Mouse (Mus musculus): ENCODE measurements around the gene Mfsd14a.

Gene Mfsd14a

DNA sequence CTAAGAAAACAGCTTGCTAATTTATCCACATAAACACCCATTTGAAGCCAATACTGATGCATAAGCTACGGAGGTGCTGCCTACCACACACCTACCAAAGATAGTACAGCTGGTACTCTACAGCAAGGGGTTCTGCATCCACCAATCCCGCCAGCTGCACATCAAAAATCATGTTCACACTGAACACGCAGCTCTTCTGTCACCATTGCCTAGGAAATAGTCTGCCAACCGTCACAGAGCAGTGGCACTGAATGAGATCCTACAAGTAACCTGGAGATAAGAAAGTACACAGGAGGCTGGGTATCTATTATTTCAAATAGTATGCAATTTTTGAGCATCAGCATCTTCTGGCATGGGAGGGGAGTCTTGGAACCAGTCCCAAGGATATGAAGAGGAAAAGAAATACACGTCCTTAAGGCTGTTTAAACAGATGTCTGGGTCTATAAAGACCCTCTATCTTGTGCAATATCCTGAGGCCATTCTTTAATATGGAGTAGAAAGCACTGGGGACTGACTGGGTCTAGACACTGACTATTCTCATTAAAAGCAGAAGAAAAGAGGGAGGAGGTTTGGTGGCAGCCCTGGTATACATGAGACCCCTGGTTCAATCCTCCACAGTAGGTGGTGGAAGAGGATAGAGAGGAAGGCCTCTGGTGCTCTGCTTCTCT lies 9.1 kb downstream of the Mfsd14a start:
- peak in 1 of 2 experiments; percentile 20 for DNase-seq (ENCODE audit: low spot score in 2 of 2)

DNA sequence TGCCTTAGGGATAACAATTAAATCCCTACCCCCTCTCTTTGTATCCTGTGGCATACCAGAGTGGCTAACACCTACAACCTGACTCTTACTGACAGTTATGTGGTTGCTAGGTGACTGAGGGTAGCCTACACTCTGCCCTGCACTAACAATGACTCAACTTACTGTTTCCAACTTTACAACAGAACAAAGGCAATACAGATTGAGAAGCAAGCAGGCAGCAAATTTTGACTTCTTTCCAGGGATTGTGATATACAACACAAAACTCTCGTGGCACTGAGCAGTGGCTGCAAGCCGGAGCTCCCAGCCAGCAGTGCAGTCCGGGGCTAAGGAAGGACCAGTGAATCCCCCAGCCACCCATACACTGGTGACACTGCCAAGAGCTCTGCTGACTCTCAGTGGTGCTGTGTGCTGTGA lies 10.4 kb downstream of the Mfsd14a start:
- peak in 1 of 2 experiments; percentile 22 for DNase-seq (ENCODE audit: low spot score in 2 of 2)

DNA sequence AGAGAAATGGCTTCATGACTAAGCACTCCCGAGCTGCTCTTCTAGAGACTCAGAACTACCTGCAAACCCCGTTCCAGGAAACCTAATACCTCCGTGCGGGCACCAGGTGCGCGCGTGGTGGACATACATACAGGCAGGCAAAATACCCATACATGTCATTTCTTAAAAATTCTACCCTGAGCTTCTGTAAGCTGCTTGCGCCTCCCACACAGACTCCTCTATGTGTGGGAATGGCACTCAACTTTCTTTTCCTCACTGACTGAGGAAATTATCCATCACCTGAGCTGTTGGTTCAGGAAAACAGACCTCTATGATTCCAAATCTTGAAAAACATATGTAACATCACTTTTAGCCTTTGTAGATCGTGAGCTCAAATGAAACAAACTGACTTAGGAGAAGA lies 11.8 kb downstream of the Mfsd14a start:
- DNase-seq (ENCODE audit: low spot score in 2 of 2): peak in 1 of 2 experiments; percentile 20

DNA sequence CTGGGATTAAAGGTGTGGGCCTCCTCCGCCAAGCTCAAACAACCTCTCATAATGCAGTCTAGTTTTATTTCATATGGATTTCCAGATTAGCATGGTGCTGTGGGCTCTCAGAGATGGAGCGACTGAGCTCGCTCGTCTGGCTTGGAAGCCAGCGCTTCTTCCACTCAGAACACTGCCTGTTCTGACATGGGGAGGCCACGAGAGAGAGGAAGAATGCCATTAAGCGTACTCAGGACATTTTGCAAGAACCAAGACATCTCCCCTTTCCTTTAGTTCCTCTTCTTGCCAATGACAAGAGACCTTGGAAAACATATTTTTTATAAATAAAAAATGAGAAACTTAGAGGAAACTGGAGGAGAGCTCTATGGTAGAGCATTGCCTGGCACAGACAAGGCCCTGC lies 13.7 kb downstream of the Mfsd14a start:
- no peak for DNase-seq (ENCODE audit: low spot score in 2 of 2)

DNA sequence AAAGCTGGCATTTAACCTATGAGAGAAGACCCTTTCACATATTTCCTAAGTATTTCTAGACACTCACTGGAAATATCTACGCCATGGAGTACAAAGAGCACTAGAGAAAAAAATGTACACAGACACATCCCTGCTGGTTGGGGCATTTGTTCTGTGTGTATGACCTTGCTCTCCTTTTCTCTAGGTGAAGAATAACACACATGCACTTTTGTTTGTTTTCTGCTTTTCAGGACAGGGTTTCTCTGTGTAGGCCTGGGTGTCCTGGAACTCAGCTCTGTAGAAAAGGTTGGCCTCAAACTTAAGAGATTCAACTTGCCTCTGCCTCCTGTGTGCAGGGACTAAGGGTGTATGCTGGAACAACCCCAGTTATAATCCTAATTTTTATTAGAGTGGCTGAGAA lies 16.1 kb downstream of the Mfsd14a start:
- DNase-seq (ENCODE audit: low spot score in 2 of 2): no peak

DNA sequence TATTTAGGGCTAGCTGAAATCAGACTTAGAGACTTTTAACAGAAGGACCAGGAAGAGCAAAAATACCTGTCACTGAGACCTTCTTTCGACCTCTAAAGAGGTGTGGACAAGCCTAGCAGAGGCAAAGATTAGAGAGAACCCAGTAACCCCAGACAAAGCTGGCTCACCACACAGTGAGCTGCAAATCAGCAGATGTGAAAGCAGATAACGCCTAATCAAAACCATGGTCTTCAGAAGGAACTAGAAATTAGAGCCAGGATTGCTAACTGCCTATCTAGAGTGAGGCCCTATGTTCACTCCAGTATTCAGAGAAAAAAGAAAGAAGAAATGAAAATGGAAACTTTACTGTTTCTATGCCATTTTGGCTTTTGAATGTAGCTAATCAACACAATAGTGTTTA lies 20.1 kb downstream of the Mfsd14a start:
- no peak for DNase-seq (ENCODE audit: low spot score in 2 of 2)

DNA sequence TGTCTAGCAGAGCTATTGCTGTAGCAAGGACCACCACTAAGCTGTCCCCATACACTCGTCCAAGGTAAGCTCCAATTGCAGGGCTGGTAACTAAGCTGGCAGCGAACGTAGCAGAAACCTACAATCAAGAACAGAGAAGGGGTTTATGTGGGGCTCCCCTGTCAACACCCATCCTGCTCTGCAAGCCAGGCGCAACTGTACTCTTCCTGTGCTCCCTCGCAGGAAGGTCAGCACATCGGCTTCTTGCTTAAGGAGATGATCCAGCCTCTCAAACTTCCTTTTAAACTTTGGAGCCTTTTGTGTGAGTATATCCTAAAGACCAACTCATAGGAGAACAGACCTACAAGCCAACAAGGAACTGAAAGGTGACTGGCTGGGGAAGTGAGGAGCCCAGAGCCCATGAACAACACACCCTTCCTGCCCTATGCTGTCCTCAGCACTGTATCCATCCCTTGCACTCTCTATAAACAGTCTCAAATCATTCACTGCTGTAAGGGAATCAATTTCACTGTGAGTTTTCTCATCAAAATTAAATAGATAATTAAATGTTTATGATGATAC lies 20.6 kb downstream of the Mfsd14a start:
- DNase-seq (ENCODE audit: low spot score in 2 of 2): no peak

DNA sequence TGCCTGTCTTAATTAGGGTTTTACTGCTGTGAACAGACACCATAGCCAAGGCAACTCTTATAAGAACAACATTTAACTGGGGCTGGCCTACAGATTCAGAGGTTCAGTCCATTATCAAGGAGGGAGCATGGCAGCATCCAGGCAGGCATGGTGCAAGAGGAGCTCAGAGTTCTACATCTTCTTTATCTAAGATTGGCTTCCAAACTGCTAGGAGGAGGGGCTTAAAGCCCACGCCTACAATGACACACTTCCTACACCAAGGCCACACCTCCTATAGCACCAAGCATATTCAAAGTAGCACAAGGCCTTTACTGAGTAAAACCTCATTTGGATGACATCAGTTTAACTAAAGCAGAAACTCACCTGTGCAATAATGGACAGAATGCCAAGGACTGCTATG lies 22.5 kb downstream of the Mfsd14a start:
- no peak for DNase-seq (ENCODE audit: low spot score in 2 of 2)

DNA sequence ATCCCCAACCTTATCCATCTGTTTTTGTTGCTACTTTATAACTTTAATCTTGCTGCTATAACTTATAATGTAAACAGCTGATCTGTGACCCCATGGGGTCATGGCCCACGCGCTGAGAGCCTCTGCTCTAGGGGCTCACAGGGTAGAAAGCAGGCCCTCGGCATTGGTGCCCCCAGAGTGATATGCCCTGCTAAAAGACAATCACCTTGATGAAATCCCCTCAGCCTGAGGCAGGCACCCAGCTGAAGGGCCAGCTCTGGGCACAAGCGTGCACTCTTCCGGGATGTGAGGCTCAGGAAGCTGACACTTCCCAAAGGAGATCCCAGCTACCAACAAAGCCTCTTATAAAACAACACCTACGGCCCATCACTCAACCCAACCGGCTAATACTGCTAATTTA lies 23.9 kb downstream of the Mfsd14a start:
- DNase-seq (ENCODE audit: low spot score in 2 of 2): no peak

DNA sequence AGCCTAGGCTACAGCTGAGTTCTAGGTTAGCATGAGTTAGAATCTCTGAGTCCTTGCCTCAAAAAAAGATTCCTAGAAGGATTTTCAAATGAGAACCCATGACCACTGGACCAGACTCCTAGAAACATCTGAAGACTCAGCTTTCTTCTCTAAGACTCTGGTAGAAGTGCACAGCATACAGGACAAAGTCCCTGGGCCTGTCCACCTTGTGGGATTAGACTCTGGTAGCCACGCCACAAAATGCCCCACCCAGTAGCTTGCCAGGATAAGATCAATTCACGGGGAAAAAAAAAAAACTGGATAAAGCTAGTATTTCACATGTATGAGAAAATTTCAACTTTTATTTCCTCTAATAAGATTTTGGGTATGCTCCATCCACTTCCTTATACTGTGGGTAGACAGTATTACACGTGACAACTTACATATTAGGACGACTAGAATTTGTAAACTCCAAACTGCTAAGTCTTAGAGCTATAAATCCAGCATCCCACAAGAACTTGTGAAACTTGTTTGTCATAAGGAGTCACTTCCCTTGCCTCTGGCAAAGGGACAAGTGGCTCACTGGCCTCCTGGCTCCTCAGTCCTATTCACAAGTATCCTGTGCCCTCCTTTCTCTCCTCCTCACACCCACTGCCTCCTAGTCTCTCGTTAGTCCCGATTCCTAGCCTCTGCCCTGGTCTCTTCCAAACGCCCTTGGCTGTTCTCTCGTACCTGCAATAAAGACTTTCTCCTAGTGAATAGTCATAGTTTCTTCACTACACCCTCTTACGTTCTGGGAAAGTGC lies 24.6 kb downstream of the Mfsd14a start:
- no peak for DNase-seq (ENCODE audit: low spot score in 2 of 2)

DNA sequence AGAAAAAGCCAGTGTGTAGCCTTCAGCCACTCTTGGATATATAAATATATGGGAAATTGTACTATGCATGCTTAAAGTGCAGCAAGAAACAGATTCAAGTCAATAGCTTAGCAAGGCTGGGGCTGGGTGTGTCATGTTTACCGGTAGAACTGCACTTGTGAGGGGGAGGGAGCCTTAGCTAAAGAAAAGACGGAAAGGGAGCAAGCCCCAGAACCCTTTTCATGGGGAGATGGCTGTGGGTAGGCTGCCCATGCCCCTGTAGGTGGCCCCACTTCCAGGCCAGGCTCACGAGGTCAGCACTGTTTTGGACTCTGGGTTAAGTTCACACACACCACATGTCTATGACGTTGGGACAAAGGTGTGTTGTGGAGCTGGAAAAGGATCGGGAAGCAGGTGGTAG lies 26.7 kb downstream of the Mfsd14a start:
- no peak for DNase-seq (ENCODE audit: low spot score in 2 of 2)

DNA sequence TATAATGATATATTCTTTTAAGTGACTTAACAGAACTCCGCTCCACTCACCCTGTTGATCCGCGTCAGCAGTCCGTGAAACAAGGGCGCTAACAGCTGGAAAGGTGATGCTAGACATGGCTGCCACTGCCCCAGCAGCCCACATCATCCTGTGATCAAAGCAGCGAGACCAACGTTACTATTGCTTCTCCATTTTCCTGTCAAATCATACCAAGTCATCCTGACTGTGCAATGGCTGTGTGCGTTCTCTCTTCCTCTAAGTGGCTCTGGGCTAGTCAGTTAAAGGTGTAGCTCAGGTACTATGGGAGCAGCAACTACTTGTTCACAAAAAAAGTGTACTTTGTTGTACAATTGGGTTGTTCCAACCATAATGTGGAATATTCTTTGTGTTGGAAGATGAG lies 27.6 kb downstream of the Mfsd14a start:
- DNase-seq (ENCODE audit: low spot score in 2 of 2): no peak

DNA sequence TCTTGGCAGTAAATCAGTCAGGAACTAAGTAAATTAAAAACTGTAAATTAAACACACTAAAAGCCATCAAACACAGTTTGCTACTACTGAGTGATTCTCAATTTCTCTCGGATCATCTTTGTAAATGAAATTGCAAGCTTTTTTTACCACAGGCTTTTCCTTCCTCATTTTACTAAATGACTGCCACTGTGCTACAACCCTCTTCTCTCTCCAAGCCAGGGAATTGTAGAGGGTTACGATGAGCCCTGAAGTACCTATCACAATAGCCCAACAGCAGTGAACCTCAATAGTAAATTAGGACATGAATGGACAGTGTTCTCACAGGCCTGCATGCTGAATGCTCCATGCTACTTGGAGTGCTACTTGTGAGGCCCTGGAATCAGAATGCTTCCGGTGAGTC lies 28.4 kb downstream of the Mfsd14a start:
- DNase-seq (ENCODE audit: low spot score in 2 of 2): no peak

DNA sequence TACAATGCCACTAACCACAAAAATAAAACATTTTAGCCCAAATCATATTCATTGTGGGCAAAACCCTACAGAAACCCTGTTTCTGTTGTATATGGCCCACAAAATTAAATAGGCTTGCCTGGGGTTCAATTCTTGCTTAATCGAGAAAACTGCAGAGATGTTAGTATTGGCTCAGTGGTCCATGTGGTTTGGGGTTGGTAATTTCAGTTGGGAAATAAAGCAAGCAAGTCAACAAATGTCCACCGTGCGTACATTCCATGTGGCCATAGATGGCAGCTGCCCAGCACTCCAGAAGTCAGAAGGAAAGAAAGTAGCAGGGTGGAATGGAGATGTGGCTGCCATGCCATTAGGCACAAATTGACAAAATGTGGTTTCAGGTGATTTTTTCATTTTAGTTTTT lies 29.5 kb downstream of the Mfsd14a start:
- DNase-seq (ENCODE audit: low spot score in 2 of 2): no peak

DNA sequence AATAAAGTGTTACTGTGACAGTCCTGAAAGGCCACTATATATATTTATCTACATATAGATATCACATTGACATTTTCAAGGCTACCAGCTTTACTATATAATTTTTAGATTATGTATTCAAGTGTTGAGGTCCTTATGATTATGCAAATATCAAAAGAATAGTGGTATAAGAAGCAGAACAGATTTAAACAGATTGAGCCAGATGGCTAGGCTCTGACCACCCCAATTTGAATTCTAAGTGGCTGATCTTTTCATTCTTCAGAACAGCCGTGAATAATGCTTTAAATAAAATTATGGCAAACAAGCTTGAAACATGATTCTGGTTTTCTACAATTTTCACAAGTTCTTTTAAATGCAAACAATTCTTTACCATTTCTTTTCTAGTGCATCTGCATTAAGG lies 31.0 kb downstream of the Mfsd14a start:
- no peak for DNase-seq (ENCODE audit: low spot score in 2 of 2)

DNA sequence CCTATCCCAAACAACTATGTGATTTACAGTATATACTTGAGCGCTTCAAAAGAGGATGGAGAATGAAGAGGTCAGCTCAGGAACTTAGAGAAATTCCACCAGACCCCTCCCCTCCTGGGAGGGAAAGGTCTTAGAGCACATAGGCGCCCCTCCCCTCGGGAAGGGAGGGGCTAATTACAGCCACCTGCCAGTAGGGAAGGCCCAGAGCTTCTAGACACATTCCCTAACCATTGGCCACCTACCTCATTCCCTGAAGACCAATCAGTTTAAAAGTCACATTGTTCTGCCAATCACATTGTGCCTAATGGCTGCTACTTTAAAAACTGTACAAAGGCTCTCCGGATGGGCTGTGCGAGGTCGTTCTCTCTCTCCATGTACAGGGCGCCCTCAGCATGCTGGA lies 39.8 kb downstream of the Mfsd14a start:
- DNase-seq (ENCODE audit: low spot score in 2 of 2): no peak

DNA sequence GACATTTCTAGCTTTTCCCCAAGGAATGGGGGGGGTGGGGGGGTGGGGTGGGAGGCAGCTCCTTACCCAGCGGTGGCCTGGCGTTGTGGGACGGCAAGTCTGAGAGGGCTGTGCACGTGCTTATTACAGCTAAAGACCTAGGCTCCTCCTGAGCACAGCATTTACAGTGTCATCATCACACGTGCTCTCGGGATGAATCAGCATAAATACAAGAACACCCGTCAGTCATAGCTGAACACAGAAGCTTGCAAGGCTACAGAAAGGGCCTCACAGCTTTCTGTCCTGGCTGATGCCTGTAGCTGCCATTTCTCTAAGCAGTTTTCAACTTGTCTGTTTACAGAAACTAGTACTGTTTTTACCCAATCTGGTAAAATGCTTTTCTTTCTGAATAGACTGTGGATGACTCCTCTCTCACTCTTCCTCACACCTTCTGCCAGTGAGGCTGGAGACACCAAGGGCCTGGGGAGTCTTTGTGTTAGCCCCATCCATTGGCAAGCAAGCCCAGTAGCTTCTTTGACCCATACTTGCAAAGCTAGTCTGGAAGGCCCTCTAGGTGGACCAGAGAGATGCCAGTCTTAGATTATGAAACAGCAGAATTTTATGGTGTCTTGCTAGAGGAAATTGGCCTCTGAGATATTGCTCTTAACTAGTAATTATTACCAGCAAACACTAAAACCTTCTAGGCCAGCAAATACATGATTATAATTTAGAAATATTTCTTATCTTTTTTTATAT lies 41.7 kb downstream of the Mfsd14a start:
- no peak for DNase-seq (ENCODE audit: low spot score in 2 of 2)

DNA sequence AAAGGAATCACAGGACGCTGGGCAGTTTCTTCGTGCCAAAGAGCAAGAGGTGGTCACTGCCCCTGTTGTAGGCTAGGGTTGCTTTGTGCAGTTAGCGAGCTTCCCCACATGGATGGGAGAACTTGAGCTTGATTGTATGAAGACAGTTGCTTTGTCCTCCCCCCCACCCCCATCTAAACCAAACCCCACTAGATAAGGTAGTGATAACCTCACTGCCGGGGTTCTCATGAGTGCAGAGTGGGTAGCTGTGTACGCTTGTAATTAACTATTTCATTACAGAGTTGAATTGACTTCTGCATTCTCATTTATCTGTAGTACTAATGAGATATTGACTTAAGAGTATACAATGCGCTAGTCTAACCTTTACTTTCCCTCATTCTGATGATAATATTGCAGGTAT lies 43.6 kb downstream of the Mfsd14a start:
- DNase-seq (ENCODE audit: low spot score in 2 of 2): no peak

DNA sequence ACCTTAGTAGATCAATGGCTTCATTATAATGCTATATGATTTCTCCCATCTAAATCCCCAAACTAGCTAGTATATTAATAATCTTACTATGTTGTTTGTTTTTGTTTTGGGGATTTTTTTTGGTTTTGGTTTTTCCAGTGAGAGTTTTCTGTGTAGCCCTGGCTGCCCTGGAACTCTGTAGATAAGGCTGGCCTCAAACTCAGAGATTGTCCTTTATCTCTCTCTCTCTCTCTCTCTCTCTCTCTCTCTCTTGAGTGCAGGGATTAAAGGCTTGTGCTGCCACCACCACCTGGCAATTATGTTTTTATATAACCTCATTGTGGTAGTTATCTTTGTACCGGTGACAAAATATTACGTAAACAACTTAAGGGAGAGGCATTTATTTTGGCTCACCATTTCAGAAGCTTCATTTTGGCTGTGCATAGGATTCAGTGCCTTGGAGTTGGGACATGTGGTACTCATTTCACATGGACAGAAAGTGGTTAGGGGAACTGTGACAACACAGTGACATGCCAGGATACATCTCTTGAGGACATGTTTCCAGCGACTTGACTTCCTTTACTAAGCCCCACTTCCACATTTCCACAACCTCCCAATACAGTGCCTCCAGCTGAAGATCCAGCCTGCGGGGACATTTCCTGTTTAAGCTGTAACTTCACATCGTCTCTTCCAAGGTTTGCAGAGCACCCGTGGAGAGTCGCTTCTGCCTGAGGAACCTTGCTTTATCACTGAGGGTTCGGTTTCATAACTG lies 47.0 kb downstream of the Mfsd14a start:
- no peak for DNase-seq (ENCODE audit: low spot score in 2 of 2)

DNA sequence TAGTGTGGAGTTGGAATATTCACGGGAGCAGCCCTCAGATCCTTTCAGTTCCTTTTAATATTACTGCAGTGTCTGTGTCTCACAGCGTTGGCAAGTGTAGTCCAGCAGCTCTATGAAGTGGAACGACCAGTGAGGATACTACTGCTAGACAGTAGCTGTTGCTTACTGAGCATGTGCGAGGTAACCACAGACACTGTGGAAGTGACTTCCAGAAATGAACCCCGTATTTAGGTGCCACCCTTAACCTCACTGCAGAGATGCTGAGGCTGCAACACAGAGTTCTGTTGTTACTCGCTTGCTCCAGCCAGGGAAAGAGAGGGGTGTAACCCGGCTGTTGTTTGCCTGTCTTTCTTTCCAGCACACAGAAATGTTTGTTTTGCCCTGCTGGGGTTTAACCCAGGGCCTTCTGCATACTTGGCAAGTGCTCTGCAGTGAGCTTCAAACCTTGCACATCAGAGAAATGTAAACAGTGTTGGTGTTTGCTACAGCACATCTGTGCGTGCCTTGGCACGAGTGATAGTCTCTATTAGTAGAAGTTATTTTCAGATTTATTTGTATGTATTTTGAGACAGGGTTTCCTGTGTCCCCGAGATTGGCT lies 48.1 kb downstream of the Mfsd14a start, which contains the start of gene Trmt13:
Gene Trmt13 (minus strand): TSS at position 293 of the 598 bp plus-strand sequence.
- no peak for DNase-seq (ENCODE audit: low spot score in 2 of 2)

DNA sequence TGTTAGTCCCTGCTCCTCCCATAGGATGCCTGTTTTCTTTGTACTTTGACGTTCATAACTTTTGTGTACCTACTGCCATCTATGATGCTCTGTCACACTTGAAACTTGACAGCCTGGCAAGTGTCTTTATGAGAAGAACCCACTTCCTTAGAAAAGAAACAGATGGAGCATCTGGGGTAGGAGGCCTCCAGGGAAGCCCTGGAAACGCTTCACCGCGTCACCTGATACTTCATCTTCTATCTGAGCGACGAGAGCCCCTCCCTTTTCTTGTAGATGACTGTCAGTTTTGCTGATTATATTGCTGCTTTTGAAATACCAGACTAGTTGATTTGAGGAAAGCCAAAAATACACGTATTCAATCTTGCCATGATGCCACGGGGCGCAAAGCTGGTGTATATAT lies 57.9 kb downstream of the Mfsd14a start:
- DNase-seq (ENCODE audit: low spot score in 2 of 2): no peak
